Mouse (Mus musculus) left cerebral cortex, adult 9 months (tissue): Measurements from ENCODE around the gene Zan.

ENCODE experiments used
- DNase-seq, 2 experiments: peaks; one replicate each; pipeline ENCODE4 v3.0.0; 2022; ENCODE audit warnings: low spot score in 2 of 2

The Zan gene

DNA sequence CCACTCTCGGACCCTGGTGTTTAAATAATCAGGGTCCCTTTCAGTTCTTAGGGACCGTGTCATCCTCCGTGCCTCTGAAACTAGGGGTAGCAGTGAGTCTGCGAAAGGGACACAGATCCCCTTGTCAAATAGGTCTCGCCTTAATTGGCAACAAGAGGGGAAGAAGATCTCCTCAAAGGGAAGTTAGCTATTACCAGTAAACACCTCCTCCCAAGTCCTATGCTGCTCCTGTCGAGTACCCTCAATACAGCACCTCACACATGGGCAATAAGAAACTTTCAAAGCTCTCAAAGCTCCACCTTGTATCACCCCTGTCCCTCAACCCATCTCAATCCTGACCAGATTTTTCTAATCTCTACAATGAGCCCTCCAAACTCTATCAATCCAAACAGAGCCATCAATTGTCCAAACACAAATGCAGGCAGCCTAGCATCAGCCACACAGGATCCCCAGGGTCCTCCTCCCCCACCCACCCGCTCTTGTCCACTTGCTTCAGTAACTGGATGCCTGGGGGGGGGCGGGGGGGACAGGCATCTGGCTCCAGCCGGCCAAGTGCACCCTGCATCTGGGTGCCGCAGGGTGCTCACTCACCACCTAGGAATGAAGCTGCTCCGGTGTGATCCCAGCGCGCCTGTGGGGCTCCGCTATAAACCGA is 143.9 kb downstream of the Zan start:
- DNase-seq = no peak

DNA sequence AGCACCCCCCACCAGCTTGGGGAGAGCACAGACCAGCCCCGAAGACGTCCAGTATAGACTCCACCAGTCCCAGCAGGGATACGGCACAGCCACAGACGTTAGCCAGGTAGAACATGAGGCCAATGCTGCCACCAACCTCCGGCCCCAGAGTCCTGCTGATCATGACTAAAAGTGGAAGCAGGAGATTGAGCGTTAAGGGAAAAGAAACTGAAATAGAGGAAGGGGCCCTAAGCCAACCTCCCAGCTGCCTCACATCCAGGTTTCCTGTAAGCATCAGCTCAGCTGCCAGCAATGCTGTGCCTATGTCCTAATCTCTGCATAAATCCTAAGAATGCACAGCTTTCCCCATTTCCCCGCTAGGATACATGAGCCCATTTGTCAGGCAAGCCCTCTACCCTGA is 146.0 kb downstream of the Zan start:
- no peak for DNase-seq
